Mouse (Mus musculus) spleen, adult 2 months (tissue): Measurements from ENCODE around the gene Fam207a.

Experiments
- CTCF ChIP-seq: fragments of 200-500 bp; IDR thresholded peaks from 2 replicates; pipeline ENCODE4 v1.5.1; 2011; ENCODE audit warnings: mild to moderate bottlenecking, inconsistent platforms; ENCODE audit not compliant: insufficient read depth, insufficient read length, insufficient replicate concordance; ENCODE audit errors: extremely low read depth
- POLR2A ChIP-seq: fragments of 200-500 bp; IDR thresholded peaks from 2 replicates; pipeline ENCODE4 v1.6.1; 2011; ENCODE audit warnings: low read depth, low read length, inconsistent platforms

DNA sequence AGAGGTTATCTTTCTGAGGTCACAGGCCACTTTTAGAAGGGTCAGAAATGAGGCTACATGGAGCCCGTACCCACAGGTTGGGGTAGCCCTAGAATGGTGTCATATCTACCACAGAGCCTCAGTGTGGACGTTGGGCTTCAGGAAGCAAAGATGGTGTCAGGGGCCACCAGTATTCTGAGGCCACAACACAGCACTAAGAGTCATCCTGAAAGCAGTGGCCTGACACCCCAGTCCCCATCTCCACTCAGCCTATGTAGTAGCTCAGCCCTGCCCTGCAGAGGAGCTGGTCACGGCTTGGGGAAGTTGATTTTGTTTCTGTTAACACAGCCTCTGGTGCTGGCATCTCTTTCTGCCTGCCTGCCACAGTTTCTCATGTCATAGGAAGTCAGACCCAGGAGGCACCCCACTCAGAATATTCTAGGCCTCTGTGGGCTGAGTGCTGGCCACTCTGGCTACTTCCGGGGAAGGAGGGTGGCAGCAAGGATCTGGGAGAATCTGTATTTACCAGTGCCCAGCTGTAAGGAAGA lies 25.1 kb upstream of the Fam207a start:
- TF ChIP-seq POLR2A (no peak), CTCF (no peak)
